Mouse (Mus musculus) liver, embryonic 13.5 days (tissue): ENCODE results near the gene Ptges3l. TPM values are rescaled to one million over a fixed set of nuclear protein-coding genes. Genes with fewer than 3 reads are reported as not detected.
"Not testable (repeated sequence)": the region's sequence is repeated elsewhere in the genome, so short reads cannot be mapped to it uniquely, and the experiment has no call there.

Experiments
- ATAC-seq: fragments of 200-750 bp; cut with Nextera tagmentation; 2 replicates; pipeline ENCODE4 v1.8.0; 2017; ENCODE audit warnings: low read depth, mild to moderate bottlenecking, moderate number of reproducible peaks, moderate library complexity
- DNase-seq: peaks from one replicate; pipeline ENCODE4 v3.0.0; 2022
- H3K27ac ChIP-seq: fragments of 300-500 bp; sonication (generic); 2 replicates; pipeline ENCODE4 v1.5.1; 2015; ENCODE audit warnings: moderate library complexity, mild to moderate bottlenecking, inconsistent platforms
- H3K27me3 ChIP-seq: fragments of 300-500 bp; sonication (generic); 2 replicates; pipeline ENCODE4 v1.6.1; 2015; ENCODE audit warnings: mild to moderate bottlenecking, inconsistent platforms
- H3K36me3 ChIP-seq: fragments of 300-500 bp; sonication (generic); 2 replicates; pipeline ENCODE4 v1.6.1; 2015; ENCODE audit warnings: mild to moderate bottlenecking, inconsistent platforms
- H3K4me1 ChIP-seq: fragments of 300-500 bp; sonication (generic); replicated peaks from 2 replicates; pipeline ENCODE4 v1.6.1; 2015; ENCODE audit warnings: inconsistent platforms
- H3K4me2 ChIP-seq: fragments of 300-500 bp; sonication (generic); 2 replicates; pipeline ENCODE4 v1.6.1; 2015; ENCODE audit warnings: inconsistent platforms, mild to moderate bottlenecking, moderate library complexity
- H3K4me3 ChIP-seq: fragments of 300-500 bp; sonication (generic); replicated peaks from 2 replicates; pipeline ENCODE4 v1.5.1; 2015; ENCODE audit warnings: mild to moderate bottlenecking, inconsistent platforms
- H3K9ac ChIP-seq: fragments of 300-500 bp; sonication (generic); 2 replicates; pipeline ENCODE4 v1.6.1; 2015; ENCODE audit warnings: mild to moderate bottlenecking, inconsistent platforms
- H3K9me3 ChIP-seq: fragments of 300-500 bp; sonication (generic); replicated peaks from 2 replicates; pipeline ENCODE4 v1.6.1; 2016; ENCODE audit warnings: inconsistent platforms
- WGBS: fragments of 180-500 bp; shearing (Covaris S2); methylation state at CpG from one replicate; pipeline ENCODE4 v1.1.7; 2015; ENCODE audit not compliant: insufficient replicate concordance; 5-methylcytosine and 5-hydroxymethylcytosine counted together
- polyA plus RNA-seq: library from polyadenylated mRNA; unstranded; fragments of >200 nt; fragmentation: Nextera tagmentation; extraction: Ambion mirVana; gene quantifications from 2 replicates; pipeline ENCODE4 v1.2.1, GENCODE M21; 2015

The Ptges3l gene
- polyA plus RNA-seq, 1 experiment from 2014 or later = 1.2 TPM

DNA sequence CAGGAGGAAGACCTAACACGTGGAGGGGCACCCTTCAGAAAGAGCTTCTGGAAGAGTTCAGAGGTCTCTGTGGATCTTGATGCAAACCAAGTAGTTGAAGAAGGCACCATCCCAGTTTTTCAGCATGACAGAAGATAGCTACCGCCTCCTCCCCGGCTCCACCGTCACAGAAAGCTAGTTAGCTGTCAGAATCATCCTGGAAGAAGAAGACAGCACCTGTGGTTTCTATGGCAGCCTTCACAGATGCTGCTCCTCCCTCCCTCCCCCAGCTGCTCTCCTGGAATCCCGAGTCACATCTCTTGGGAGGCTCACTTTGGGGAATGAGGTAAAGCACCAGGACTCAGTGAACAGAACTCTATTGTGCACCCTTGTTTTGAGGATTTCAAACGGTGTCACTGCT lies 6.1 kb downstream of the Ptges3l start:
- Histone ChIP-seq H3K4me2 (no peak overlapping the region), H3K9me3 (no peaks in the 10 kb centered on the region), H3K27me3 (no peaks in the 10 kb centered on the region), H3K9ac (no peak overlapping the region), H3K36me3 (peaks cover 6% of the 10 kb centered on the region), H3K4me3 (no peak overlapping the region), H3K27ac (no peak overlapping the region), H3K4me1 (peaks cover 36% of the 10 kb centered on the region)
- 60% methylated on average over 6 of the region's 6 CpGs for WGBS
- ATAC-seq (no peak), DNase-seq (no peak)

GRCm38 (mm10) chr11:101417101-101417855 lies 7.9 kb downstream of the Ptges3l start, which contains the start of gene Aarsd1:
Gene Aarsd1 (minus strand): TSS chr11:101417615.
- under 1% methylated on average over 45 of the region's 45 CpGs for WGBS
- H3K9ac ChIP-seq = peak within 1 kb of the TSS; percentile 89
- DNase-seq = peak; percentile 81

DNA sequence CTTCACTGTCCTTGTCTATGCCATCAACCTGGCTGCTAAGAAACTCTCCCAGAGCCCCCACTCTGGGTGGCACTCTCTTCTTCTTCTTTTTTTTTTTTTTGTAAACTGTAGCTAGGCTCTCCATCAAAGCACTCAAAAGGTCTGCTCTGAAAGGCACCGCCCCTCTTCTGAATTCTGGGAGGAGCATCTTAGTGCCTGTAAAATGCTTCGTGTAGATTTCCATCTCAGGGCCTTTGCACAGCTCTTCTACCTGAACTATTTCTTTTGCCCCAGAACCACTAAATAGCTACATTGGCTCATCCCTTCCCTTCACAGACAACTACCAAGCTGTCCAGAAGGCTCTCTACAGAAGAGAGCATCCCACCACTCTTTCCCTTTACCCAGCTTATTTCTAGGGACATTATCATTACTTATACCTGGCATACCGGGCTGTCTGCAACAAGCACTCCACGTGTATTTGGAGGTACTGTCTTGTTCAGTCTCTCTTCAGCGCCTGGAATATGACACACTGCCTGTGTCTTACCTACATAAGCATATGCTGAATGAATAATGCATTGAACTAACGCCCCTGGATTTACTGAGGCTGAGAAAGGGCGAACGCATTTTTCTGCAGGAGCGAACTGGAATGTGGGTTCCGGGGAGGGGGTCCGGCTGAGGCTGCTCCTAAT lies 8.6 kb downstream of the Ptges3l start:
- Histone ChIP-seq H3K27me3 (no peaks in the 10 kb centered on the region), H3K9me3 (no peaks in the 10 kb centered on the region), H3K4me2 (peak overlapping the region; percentile 86), H3K36me3 (peaks cover 29% of the 10 kb centered on the region), H3K9ac (peak overlapping the region; percentile 89), H3K4me3 (peak overlapping the region; percentile 88), H3K27ac (peak overlapping the region; percentile 67), H3K4me1 (peaks cover 26% of the 10 kb centered on the region)
- WGBS = under 1% methylated on average over 11 of the region's 11 CpGs
- ATAC-seq (peak; percentile 56), DNase-seq (peak; percentile 42)

More at GRCm38 (mm10) chr11:101417101-101417855, 7.9 kb downstream of the Ptges3l start, which contains the start of gene Aarsd1:
- Histone ChIP-seq H3K27ac (peak within 1 kb of the TSS; percentile 67), H3K4me1 (peaks cover 30% of the 10 kb centered on the region), H3K36me3 (peaks cover 22% of the 10 kb centered on the region), H3K4me2 (peak within 1 kb of the TSS; percentile 86), H3K27me3 (no peaks in the 10 kb centered on the region), H3K9me3 (no peaks in the 10 kb centered on the region), H3K4me3 (peak within 1 kb of the TSS; percentile 88)
- ATAC-seq = peak; percentile 78

DNA sequence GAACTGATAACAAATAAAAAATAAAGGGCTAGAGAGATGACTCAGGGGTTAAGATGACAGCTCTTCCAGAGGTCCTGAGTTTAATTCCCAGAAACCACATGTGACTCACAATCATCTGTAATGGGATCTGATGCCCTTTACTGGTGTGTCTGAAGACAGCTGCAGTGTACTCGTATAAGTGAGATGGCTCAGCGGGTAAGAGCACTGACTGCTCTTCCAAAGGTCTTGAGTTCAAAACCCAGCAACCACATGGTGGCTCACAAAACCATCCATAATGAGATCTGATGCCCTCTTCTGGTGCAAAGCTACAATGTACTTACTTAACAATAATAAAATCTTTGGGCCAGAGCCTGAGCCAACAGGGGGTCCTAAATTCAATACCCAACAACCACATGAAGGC lies 9.8 kb downstream of the Ptges3l start:
- no peak overlapping the region for H3K4me3 ChIP-seq
- no peak overlapping the region for H3K27ac ChIP-seq
- no peaks in the 10 kb centered on the region for H3K27me3 ChIP-seq
- no peak overlapping the region for H3K9ac ChIP-seq
- H3K4me1 ChIP-seq = peaks cover 26% of the 10 kb centered on the region
- DNase-seq = no peak
- H3K9me3 ChIP-seq = no peaks in the 10 kb centered on the region
- H3K36me3 ChIP-seq = peaks cover 41% of the 10 kb centered on the region
- H3K4me2 ChIP-seq = no peak overlapping the region
- 80% methylated on average over 2 of the region's 2 CpGs for WGBS
- no peak for ATAC-seq

- Histone ChIP-seq H3K9me3 (no peaks in the 10 kb centered on the region), H3K4me2 (no peak overlapping the region), H3K4me3 (no peak overlapping the region), H3K9ac (no peak overlapping the region), H3K36me3 (no peaks in the 10 kb centered on the region), H3K4me1 (no peaks in the 10 kb centered on the region), H3K27ac (no peak overlapping the region), H3K27me3 (peaks cover 4% of the 10 kb centered on the region; the same call in 1 of the 2 replicates)
- ATAC-seq (no peak), DNase-seq (peak; percentile 33)
- 5% methylated on average over 8 of the region's 8 CpGs for WGBS
These were observed 30.0 kb downstream of the Ptges3l start for GRCm38 (mm10) chr11:101395110-101395509.

GRCm38 (mm10) chr11:101381817-101382216 lies 43.3 kb downstream of the Ptges3l start:
- Histone ChIP-seq H3K36me3 (no peaks in the 10 kb centered on the region), H3K4me1 (no peaks in the 10 kb centered on the region), H3K27ac (no peak overlapping the region), H3K9ac (no peak overlapping the region), H3K4me2 (no peak overlapping the region), H3K9me3 (no peaks in the 10 kb centered on the region), H3K4me3 (no peak overlapping the region), H3K27me3 (peaks cover 10% of the 10 kb centered on the region; the same call in 1 of the 2 replicates)
- no peak for ATAC-seq
- DNase-seq = no peak
- 29% methylated on average over 4 of the region's 4 CpGs for WGBS

DNA sequence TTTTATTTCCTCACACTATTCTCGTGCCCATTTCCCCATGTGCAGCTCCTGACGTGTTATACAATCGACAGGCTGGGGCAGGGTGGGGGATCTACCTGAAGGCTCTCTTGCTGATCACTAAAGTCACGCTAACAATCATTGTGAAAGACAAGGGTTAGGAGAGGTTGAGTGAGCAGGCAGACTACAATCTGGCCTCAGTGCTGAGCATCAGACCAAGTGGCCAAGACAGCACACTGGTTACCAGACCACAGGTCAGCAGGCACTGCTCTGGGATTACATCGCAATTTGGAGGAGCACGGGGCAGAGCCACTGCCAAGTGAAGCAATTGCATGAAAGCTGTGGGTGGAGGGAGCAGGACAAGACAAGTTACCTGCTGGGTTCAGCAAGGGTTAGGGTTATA lies 46.2 kb downstream of the Ptges3l start:
- Histone ChIP-seq H3K36me3 (no peaks in the 10 kb centered on the region), H3K27ac (no peak overlapping the region), H3K9ac (no peak overlapping the region), H3K4me2 (no peak overlapping the region), H3K9me3 (no peaks in the 10 kb centered on the region), H3K4me1 (no peaks in the 10 kb centered on the region), H3K27me3 (peaks cover 10% of the 10 kb centered on the region; the same call in 1 of the 2 replicates), H3K4me3 (no peak overlapping the region)
- DNase-seq (no peak), ATAC-seq (no peak)
- WGBS = 64% methylated on average over 6 of the region's 6 CpGs

DNA sequence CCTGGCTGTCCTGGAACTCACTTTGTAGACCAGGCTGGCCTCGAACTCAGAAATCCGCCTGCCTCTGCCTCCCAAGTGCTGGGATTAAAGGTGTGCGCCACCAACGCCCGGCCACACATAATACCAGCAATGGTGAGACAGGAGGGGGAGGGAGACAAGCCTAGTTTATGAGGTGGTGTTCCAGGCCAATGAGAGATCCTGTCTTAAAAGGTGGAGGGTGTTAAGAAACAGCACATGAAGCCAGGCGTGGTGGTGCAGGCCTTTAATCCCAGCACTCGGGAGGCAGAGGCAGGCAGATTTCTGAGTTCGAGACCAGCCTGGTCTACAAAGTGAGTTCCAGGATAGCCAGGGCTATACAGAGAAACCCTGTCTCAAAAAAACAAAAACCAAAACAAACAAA lies 46.9 kb downstream of the Ptges3l start:
- H3K4me3 ChIP-seq, ATAC-seq: not testable (repeated sequence)
- WGBS = 82% methylated on average over 8 of the region's 8 CpGs

GRCm38 (mm10) chr11:101374421-101374938 lies 50.7 kb downstream of the Ptges3l start:
- H3K4me2 ChIP-seq = no peak overlapping the region
- H3K4me3 ChIP-seq = no peak overlapping the region
- ATAC-seq (no peak), DNase-seq (no peak)
- H3K9me3 ChIP-seq = no peaks in the 10 kb centered on the region
- H3K4me1 ChIP-seq = no peaks in the 10 kb centered on the region
- peaks cover 4% of the 10 kb centered on the region; the same call in 1 of the 2 replicates for H3K27me3 ChIP-seq
- 45% methylated on average over 7 of the region's 7 CpGs for WGBS
- no peaks in the 10 kb centered on the region for H3K36me3 ChIP-seq
- no peak overlapping the region for H3K27ac ChIP-seq
- H3K9ac ChIP-seq = no peak overlapping the region

More for the DNA sequence above, 46.9 kb downstream of the Ptges3l start:
- peaks cover 10% of the 10 kb centered on the region; the same call in 1 of the 2 replicates for H3K27me3 ChIP-seq
- not testable (repeated sequence) for H3K4me2 ChIP-seq, H3K9me3 ChIP-seq, H3K9ac ChIP-seq, H3K27ac ChIP-seq, DNase-seq, H3K36me3 ChIP-seq, H3K4me1 ChIP-seq

DNA sequence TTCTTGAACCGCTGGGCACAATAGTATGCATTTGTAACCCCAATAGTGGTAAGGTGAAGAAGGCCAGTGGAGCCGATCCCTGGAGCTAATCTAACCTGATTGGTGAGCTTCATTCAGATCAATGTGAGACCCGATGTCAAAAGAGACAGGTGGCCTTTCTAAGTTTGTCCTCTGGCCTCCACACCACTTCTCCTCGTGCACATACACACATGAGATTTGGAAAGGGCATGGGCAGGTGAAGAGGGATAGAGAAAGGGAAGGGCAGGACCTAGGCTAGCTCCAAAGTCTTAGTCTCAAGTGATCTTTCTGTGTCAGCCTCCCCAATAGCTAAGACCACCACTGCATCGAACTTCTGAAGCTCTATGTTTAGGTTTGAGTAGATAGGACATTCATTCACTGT lies 55.0 kb downstream of the Ptges3l start:
- Histone ChIP-seq H3K9ac (no peak overlapping the region), H3K9me3 (no peaks in the 10 kb centered on the region), H3K27ac (no peak overlapping the region), H3K4me1 (no peaks in the 10 kb centered on the region), H3K4me3 (no peak overlapping the region), H3K4me2 (no peak overlapping the region), H3K36me3 (no peaks in the 10 kb centered on the region), H3K27me3 (no peaks in the 10 kb centered on the region; the same call in 1 of the 2 replicates)
- DNase-seq = no peak
- no peak for ATAC-seq
- 57% methylated on average over 5 of the region's 5 CpGs for WGBS
